Mouse (Mus musculus) left cerebral cortex, adult 6 months (tissue): ENCODE measurements around the gene Cfap74. TPM values are rescaled to one million over a fixed set of nuclear protein-coding genes. Genes with fewer than 3 reads are reported as not detected.

Experiments
- long read RNA-seq, 2 experiments: library from polyadenylated mRNA; unstranded; transcript quantifications; one replicate each; pipeline ENCODE4 v2.0.0; 2019 to 2020
- polyA plus RNA-seq: library from polyadenylated mRNA; unstranded; fragments of <200 nt; fragmentation: Nextera tagmentation; gene quantifications from 2 replicates; pipeline ENCODE4 v1.2.3, GENCODE M21; 2021

Cfap74 gene
- polyA plus RNA-seq = 6.5 and 9.3 TPM in 2 replicates
- long read RNA-seq, experiment 1, transcript Cfap74-204 (5 exons, 2,365 nt) = major isoform, 63 of 96 reads
- long read RNA-seq, experiment 1, partial matches to known transcripts = 7 of 96 reads
- long read RNA-seq, experiment 1, other reads (novel, unspliced or antisense) = 26 of 96 reads
- long read RNA-seq, experiment 2, transcript Cfap74-204 (5 exons, 2,365 nt) = major isoform, 9 of 18 reads
- long read RNA-seq, experiment 2, partial matches to known transcripts = 1 of 18 reads
- long read RNA-seq, experiment 2, other reads (novel, unspliced or antisense) = 8 of 18 reads

DNA sequence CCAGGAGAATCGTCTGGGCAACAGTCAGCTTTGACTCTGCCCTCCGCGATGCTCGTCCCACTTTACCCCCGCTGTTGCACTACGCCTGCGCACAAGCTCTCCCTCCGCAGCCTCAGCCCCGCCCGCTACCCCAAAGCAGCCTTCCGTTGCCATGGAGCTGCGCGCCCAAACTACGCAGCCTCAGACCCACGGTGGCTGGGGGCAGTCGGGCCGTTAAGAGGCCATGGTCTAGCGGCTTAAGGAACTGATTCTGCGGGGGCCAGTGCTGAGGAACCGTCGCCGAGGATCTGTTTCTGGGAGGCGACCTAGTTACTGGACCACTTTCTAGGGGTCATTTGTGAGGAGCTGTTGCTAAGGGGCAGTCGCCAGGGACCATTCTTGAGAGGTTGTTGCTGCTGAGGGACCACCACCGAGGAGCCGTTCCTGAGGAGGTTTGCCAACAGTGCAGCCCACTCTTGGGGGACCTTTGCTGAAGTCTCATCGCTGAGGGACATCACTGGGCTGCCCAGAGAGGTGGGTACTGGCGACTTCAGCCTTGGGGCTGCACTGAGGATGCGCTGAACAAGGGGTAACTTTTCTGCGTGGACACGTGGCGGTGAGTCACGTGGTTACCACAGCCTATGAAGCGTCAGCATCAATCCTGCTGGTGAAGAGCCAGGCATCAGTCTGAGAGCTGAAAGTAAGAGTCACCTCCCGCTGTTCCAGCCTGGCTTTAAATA, at the start of gene Cfap74:
Gene Cfap74, plus strand, starts transcription at position 133 of the 719 bp plus-strand sequence.

GRCm38 (mm10) chr4:155361303-155361791, 47.6 kb upstream of the Cfap74 start, which contains the start of gene Prkcz:
Gene Prkcz (minus strand): TSS chr4:155361361.

GRCm38 (mm10) chr4:155397511-155398221, 11.3 kb upstream of the Cfap74 start, which contains the start of gene Gabrd:
Gene Gabrd (minus strand): TSS chr4:155398112.

GRCm38 (mm10) chr4:155468952-155469351, 60.0 kb downstream of the Cfap74 start, which contains the start of gene Tmem52:
Gene Tmem52 (plus strand): TSS chr4:155469114.

GRCm38 (mm10) chr4:155490990-155491504, 82.1 kb downstream of the Cfap74 start, which contains the start of gene Gnb1:
Gene Gnb1 (plus strand): TSS chr4:155491361.

Other genes starting within 250 kb of the Cfap74 start
- gene Ski, start 186.6 kb upstream of the Cfap74 start, polyA plus RNA-seq = 12.3 and 14.8 TPM in 2 replicates
- gene Faap20, start 159.4 kb upstream of the Cfap74 start, polyA plus RNA-seq = 34.7 and 36.4 TPM in 2 replicates
- 135 and 154 TPM in 2 replicates for gene Prkcz, start 47.8 kb upstream of the Cfap74 start, polyA plus RNA-seq
- 108 and 113 TPM in 2 replicates for gene Gabrd, start 11.1 kb upstream of the Cfap74 start, polyA plus RNA-seq
- gene Tmem52, start 59.9 kb downstream of the Cfap74 start, polyA plus RNA-seq = 3.0 and 5.0 TPM in 2 replicates
- gene Gnb1, start 82.2 kb downstream of the Cfap74 start, polyA plus RNA-seq = 1,449 and 1,717 TPM in 2 replicates
- gene Nadk, start 153.2 kb downstream of the Cfap74 start, polyA plus RNA-seq = 50.0 and 57.1 TPM in 2 replicates
- 25.0 and 31.7 TPM in 2 replicates for gene Slc35e2, start 192.2 kb downstream of the Cfap74 start, polyA plus RNA-seq
- 42.7 and 48.3 TPM in 2 replicates for gene Cdk11b, start 215.7 kb downstream of the Cfap74 start, polyA plus RNA-seq
- not detected in 2 replicates for gene Gm10563, start 236.2 kb downstream of the Cfap74 start, polyA plus RNA-seq
- 0.69 and 1.4 TPM in 2 replicates for gene Mmp23, start 244.2 kb downstream of the Cfap74 start, polyA plus RNA-seq